In the genomic region with DNA sequence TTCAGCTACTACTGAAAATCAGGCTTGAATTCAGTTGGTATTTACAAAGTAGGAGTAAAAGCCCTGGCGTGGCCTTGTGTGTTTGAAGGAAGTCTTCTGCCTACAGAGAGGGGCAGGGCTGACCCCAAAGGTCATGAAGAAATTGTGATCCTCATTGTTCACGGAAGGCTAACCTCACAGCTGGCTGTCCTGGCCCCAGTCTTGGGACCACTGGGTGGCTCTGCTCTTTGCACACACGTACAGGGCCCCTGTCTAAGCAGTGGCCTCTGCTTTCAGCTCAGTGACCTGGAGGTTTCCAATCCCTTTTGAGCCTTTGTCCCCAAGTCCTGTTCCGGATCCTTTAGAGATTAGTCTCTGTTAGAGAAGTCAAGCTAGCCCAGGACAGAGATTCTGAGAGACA, we compare ENCODE assay signal across 21 mouse cellular contexts.
DNase-seq lines count a peak whose midpoint lies in the region; ATAC-seq and TF ChIP-seq lines count a peak whose summit lies in the region.
"Had no signal": no experiment of that assay in that cellular context is flagged by ENCODE, and none has a peak within 500 bp of the region (broad histone marks: within the 10 kb centered on the region; RNA-seq: fewer than 3 reads in every experiment).

No protein-coding gene starts in this region.

- no peak overlapping the region for H3K4me2 ChIP-seq in hindbrain, embryonic 11.5 days (replicated peaks; ENCODE audit: low read depth, low read length)
- H3K4me2 ChIP-seq in hindbrain, embryonic 12.5 days (replicated peaks) = no peak overlapping the region
- H3K4me2 ChIP-seq in kidney, postnatal 0 days (ENCODE audit: low read length) = no peak overlapping the region
- H3K4me2 ChIP-seq: embryonic facial prominence, embryonic 12.5 days; forebrain, embryonic 12.5 days; heart, embryonic 12.5 days; hindbrain, embryonic 14.5 days had no signal

- H3K27ac ChIP-seq in hindbrain, embryonic 11.5 days (ENCODE audit: low read depth, low read length) = no peak overlapping the region
- H3K27ac ChIP-seq in hindbrain, embryonic 12.5 days = no peak overlapping the region
- H3K27ac ChIP-seq in kidney, postnatal 0 days = no peak overlapping the region
- H3K27ac ChIP-seq: embryonic facial prominence, embryonic 12.5 days; forebrain, embryonic 12.5 days; hindbrain, embryonic 14.5 days had no signal

- H3K27me3 ChIP-seq in hindbrain, embryonic 11.5 days (ENCODE audit: control insufficient read depth, insufficient read depth, low read length) = no peaks in the 10 kb centered on the region
- no peaks in the 10 kb centered on the region for H3K27me3 ChIP-seq in hindbrain, embryonic 12.5 days
- no peaks in the 10 kb centered on the region for H3K27me3 ChIP-seq in kidney, postnatal 0 days (ENCODE audit: insufficient read depth, low read length)
- H3K27me3 ChIP-seq: embryonic facial prominence, embryonic 12.5 days; heart, embryonic 12.5 days had no signal

- no peak for ATAC-seq in hindbrain, embryonic 11.5 days (ENCODE audit: low FRiP score)
- no peak for ATAC-seq in hindbrain, embryonic 12.5 days (ENCODE audit: low FRiP score)
- no peak for ATAC-seq in kidney, postnatal 0 days (replicated peaks; ENCODE audit: low FRiP score, low read depth)
- ATAC-seq: CD4-positive, CD25-positive, alpha-beta regulatory T cell, adult 4 months; forebrain, embryonic 16.5 days had no signal

- H3K9ac ChIP-seq in hindbrain, embryonic 11.5 days (ENCODE audit: low read depth, low read length) = no peak overlapping the region
- no peak overlapping the region for H3K9ac ChIP-seq in hindbrain, embryonic 12.5 days
- H3K9ac ChIP-seq in kidney, postnatal 0 days (ENCODE audit: low read depth, low read length) = no peak overlapping the region
- H3K9ac ChIP-seq: embryonic facial prominence, embryonic 12.5 days; forebrain, embryonic 12.5 days; heart, embryonic 12.5 days; hindbrain, embryonic 14.5 days had no signal

- TF ChIP-seq CTCF in kidney, postnatal 0 days (IDR thresholded peaks at IDR 0.05; ENCODE audit: low read depth) = no peak

- DNase-seq in hindbrain, embryonic 11.5 days (ENCODE audit: low spot score) = peak; percentile 30
- DNase-seq in kidney, postnatal 0 days (ENCODE audit: low spot score) = peak; percentile 43
- no peak for DNase-seq in kidney, postnatal 25 days
- peak; percentile 77 for DNase-seq in embryo, embryonic 10.5 days (ENCODE audit: low spot score)
- peak; percentile 67 for DNase-seq in embryo, embryonic 9.5 days (ENCODE audit: extremely low spot score)
- no peak for DNase-seq in cerebellum, postnatal 4 days (ENCODE audit: low spot score in 2 of 2)
- no peak for DNase-seq in neural tube, embryonic 10.5 days (ENCODE audit: extremely low spot score, low spot score)
- DNase-seq: adrenal gland, adult 8-10 months; adrenal gland, postnatal 36 days; cerebellum, adult 2 months; cerebellum, postnatal 10 days; gastrocnemius, postnatal 14 days; heart, postnatal 36 days had no signal

- H3K4me1 ChIP-seq in hindbrain, embryonic 11.5 days (replicated peaks; ENCODE audit: control insufficient read depth, insufficient read depth, low read length) = no peaks in the 10 kb centered on the region
- peaks cover 5% of the 10 kb centered on the region; the same call in 1 of the 2 replicates for H3K4me1 ChIP-seq in hindbrain, embryonic 12.5 days
- no peaks in the 10 kb centered on the region for H3K4me1 ChIP-seq in kidney, postnatal 0 days (replicated peaks; ENCODE audit: insufficient read depth, low read length)
- H3K4me1 ChIP-seq: embryonic facial prominence, embryonic 12.5 days; forebrain, embryonic 12.5 days; heart, embryonic 12.5 days had no signal

- no peaks in the 10 kb centered on the region for H3K9me3 ChIP-seq in hindbrain, embryonic 11.5 days (ENCODE audit: control insufficient read depth, low read length)
- no peaks in the 10 kb centered on the region; the same call in 1 of the 2 replicates for H3K9me3 ChIP-seq in hindbrain, embryonic 12.5 days (replicated peaks)
- H3K9me3 ChIP-seq in kidney, postnatal 0 days (replicated peaks; ENCODE audit: low read length) = no peaks in the 10 kb centered on the region
- H3K9me3 ChIP-seq: embryonic facial prominence, embryonic 12.5 days; forebrain, embryonic 12.5 days; G1E; heart, embryonic 12.5 days had no signal

- no peak overlapping the region for H3K4me3 ChIP-seq in hindbrain, embryonic 11.5 days (ENCODE audit: low read depth, low read length)
- no peak overlapping the region for H3K4me3 ChIP-seq in hindbrain, embryonic 12.5 days
- H3K4me3 ChIP-seq in kidney, postnatal 0 days (replicated peaks; ENCODE audit: low read depth, low read length) = no peak overlapping the region
- H3K4me3 ChIP-seq: embryonic facial prominence, embryonic 12.5 days; forebrain, embryonic 12.5 days; heart, embryonic 12.5 days had no signal

- WGBS in hindbrain, embryonic 11.5 days = 8% methylated on average over 4 of the region's 4 CpGs
- 11% methylated on average over 4 of the region's 4 CpGs for WGBS in hindbrain, embryonic 12.5 days
- 35% methylated on average over 4 of the region's 4 CpGs for WGBS in kidney, postnatal 0 days

- no peaks in the 10 kb centered on the region for H3K36me3 ChIP-seq in hindbrain, embryonic 11.5 days (ENCODE audit: control insufficient read depth, insufficient read depth, low read length)
- H3K36me3 ChIP-seq in hindbrain, embryonic 12.5 days = no peaks in the 10 kb centered on the region
- no peaks in the 10 kb centered on the region for H3K36me3 ChIP-seq in kidney, postnatal 0 days (ENCODE audit: insufficient read depth, low read length)
- H3K36me3 ChIP-seq: embryonic facial prominence, embryonic 12.5 days; forebrain, embryonic 12.5 days; G1E; heart, embryonic 12.5 days had no signal

Comparison
In these comparisons a context has a peak if more than half of its experiments do, and no peak if none do; other contexts are left out.
1. DNase-seq: peak in hindbrain, embryonic 11.5 days (single experiment), kidney, postnatal 0 days (single experiment), embryo, embryonic 10.5 days (single experiment) and embryo, embryonic 9.5 days (single experiment); none in kidney, postnatal 25 days (0 of 2), cerebellum, postnatal 4 days (0 of 2) and neural tube, embryonic 10.5 days (single experiment).